Mouse (Mus musculus): ENCODE results near the gene Rnf183. TPM values are rescaled to one million over a fixed set of nuclear protein-coding genes. Genes with fewer than 3 reads are reported as not detected.
A peak's percentile ranks its signal among the peaks of the same experiment; 100 is the strongest.

Rnf183 gene
- polyA plus RNA-seq, 1 experiment, result 0.84 TPM

- Histone ChIP-seq H3K36me3 (ENCODE audit: control insufficient read depth, insufficient read depth) (no peaks in the 10 kb centered on the region), H3ac (ENCODE audit: control insufficient read depth, insufficient read length, low read depth) (no peak overlapping the region), H3K79me2 (ENCODE audit: control insufficient read depth, insufficient read depth) (no peaks in the 10 kb centered on the region), H3K79me3 (ENCODE audit: low read depth) (no peaks in the 10 kb centered on the region), H3K27me3 (ENCODE audit: control insufficient read depth, insufficient read depth, insufficient read length) (no peaks in the 10 kb centered on the region), H3K4me3 (ENCODE audit: insufficient read depth, poor library complexity, severe bottlenecking) (no peak overlapping the region)
- no peak for TF ChIP-seq MYOG (IDR thresholded peaks at IDR 0.05; ENCODE audit: control insufficient read depth, extremely low read depth, insufficient read length)
Measured at GRCm38 (mm10) chr4:62460348-62460747, 25.3 kb upstream of the Rnf183 start.

DNA sequence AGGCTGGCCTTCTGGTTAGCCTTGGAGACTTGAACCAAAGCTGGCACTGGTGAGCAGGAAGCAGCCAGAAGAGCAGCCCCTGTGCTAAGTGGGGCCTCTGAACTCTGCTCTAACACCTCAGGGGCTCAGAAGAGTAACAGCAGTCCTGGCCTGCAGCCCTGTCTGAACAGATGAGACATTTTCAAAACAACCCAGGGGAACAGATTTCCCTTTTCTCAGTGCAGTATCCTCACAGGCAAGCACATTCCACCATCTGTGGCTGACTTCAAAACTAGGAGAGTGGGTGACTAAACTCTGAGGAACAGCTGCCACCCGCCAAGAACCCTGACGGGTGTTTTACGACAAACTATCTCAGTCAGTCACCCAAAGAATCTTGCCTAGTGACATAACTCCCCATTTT, 24.0 kb upstream of the Rnf183 start:
- Histone ChIP-seq H3K36me3 (ENCODE audit: control insufficient read depth, insufficient read depth) (no peaks in the 10 kb centered on the region), H3ac (ENCODE audit: control insufficient read depth, insufficient read length, low read depth) (no peak overlapping the region), H3K27me3 (ENCODE audit: control insufficient read depth, insufficient read depth, insufficient read length) (no peaks in the 10 kb centered on the region), H3K79me2 (ENCODE audit: control insufficient read depth, insufficient read depth) (no peaks in the 10 kb centered on the region), H3K4me3 (ENCODE audit: insufficient read depth, poor library complexity, severe bottlenecking) (no peak overlapping the region), H3K79me3 (ENCODE audit: low read depth) (no peaks in the 10 kb centered on the region)
- TF ChIP-seq MYOD1 (IDR thresholded peaks at IDR 0.05; ENCODE audit: control insufficient read depth, insufficient read length, low read depth) (peak; percentile 74), CTCF (IDR thresholded peaks at IDR 0.05; ENCODE audit: control insufficient read depth, insufficient read depth, insufficient read length) (no peak)

DNA sequence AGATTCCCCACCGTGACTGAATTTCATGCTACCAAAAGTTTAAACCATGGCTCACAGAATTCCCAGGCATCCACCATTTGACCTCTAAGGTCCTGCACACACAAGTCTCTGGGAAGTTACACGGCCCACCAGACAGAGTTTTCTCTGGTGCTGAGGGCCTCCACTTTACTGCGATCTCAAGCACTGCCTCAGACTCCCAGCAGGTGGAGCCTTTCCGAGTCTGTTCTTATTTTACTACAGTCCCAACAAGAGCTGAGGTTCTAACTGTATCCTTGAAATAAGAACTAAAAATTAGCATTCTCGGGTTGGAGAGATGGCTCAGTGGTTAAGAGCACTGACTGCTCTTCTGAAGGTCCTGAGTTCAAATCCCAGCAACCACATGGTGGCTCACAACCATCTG, 19.9 kb upstream of the Rnf183 start:
- H3K27me3 ChIP-seq (ENCODE audit: control insufficient read depth, insufficient read depth, insufficient read length), result no peaks in the 10 kb centered on the region
- H3K79me3 ChIP-seq (ENCODE audit: low read depth), result no peaks in the 10 kb centered on the region
- peak; percentile 11 for TF ChIP-seq CTCF (IDR thresholded peaks at IDR 0.05; ENCODE audit: control insufficient read depth, insufficient read depth, insufficient read length)
- no peak for TF ChIP-seq FOSL1 (IDR thresholded peaks at IDR 0.05; ENCODE audit: insufficient read depth, low read length, poor library complexity, severe bottlenecking)
- no peaks in the 10 kb centered on the region for H3K36me3 ChIP-seq (ENCODE audit: control insufficient read depth, insufficient read depth)
- no peak overlapping the region for H3ac ChIP-seq (ENCODE audit: control insufficient read depth, insufficient read length, low read depth)
- H3K4me3 ChIP-seq (ENCODE audit: insufficient read depth, poor library complexity, severe bottlenecking), result no peak overlapping the region
- no peaks in the 10 kb centered on the region for H3K79me2 ChIP-seq (ENCODE audit: control insufficient read depth, insufficient read depth)

DNA sequence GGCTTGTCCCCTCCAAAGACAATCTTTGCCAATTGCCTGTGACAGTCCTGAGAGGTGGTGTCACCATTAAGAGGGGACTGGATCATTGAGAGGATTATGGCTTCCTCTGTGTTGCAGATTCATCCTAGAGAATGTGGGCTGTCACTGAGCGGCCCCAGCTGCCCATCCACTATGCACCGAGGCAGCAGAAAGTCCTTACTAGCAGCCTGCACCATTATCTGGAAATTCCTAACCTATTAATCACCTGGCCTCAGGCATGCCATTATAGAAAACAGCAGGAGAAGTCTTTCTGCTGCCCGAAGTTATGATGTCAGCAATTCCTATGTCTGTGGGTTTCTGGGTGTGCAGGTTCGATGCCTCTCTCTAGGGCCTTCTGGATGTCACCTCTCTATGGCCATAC, 5.9 kb upstream of the Rnf183 start:
- Histone ChIP-seq H3K79me3 (ENCODE audit: low read depth) (no peaks in the 10 kb centered on the region), H3ac (ENCODE audit: control insufficient read depth, insufficient read length, low read depth) (no peak overlapping the region), H3K4me3 (ENCODE audit: insufficient read depth, poor library complexity, severe bottlenecking) (no peak overlapping the region), H3K36me3 (ENCODE audit: control insufficient read depth, insufficient read depth) (no peaks in the 10 kb centered on the region), H3K79me2 (ENCODE audit: control insufficient read depth, insufficient read depth) (no peaks in the 10 kb centered on the region), H3K27me3 (ENCODE audit: control insufficient read depth, insufficient read depth, insufficient read length) (no peaks in the 10 kb centered on the region)
- TF ChIP-seq MYOD1 (IDR thresholded peaks at IDR 0.05; ENCODE audit: control insufficient read depth, insufficient read length, low read depth) (no peak), CEBPB (IDR thresholded peaks at IDR 0.05; ENCODE audit: low read depth) (no peak), MYOG (IDR thresholded peaks at IDR 0.05; ENCODE audit: control insufficient read depth, extremely low read depth, insufficient read length) (no peak), CTCF (IDR thresholded peaks at IDR 0.05; ENCODE audit: control insufficient read depth, insufficient read depth, insufficient read length) (no peak), USF1 (IDR thresholded peaks at IDR 0.05; ENCODE audit: low read depth) (no peak), MAX (IDR thresholded peaks at IDR 0.05) (no peak), FOSL1 (IDR thresholded peaks at IDR 0.05; ENCODE audit: insufficient read depth, low read length, poor library complexity, severe bottlenecking) (no peak)

DNA sequence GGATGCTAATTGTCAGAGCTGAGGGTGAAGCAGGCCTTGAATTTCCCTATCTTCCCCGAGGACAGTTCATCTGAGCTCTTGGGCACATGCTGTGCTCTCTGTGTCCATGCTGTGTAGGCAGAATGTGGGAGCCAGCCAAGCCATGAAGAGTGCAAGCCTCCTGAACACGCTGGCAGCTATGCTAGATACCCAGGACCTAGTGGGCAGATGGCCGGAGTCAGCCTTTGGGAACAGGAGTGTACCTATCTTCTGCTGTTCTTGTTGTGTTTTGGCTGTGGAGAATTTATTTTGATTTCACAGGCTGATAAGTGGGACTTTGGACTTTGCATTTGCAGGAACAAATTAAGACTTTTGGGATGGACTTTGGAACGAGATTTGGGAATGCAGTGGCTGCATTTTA, 5.5 kb upstream of the Rnf183 start:
- Histone ChIP-seq H3K79me3 (ENCODE audit: low read depth) (no peaks in the 10 kb centered on the region), H3K27me3 (ENCODE audit: control insufficient read depth, insufficient read depth, insufficient read length) (no peaks in the 10 kb centered on the region), H3ac (ENCODE audit: control insufficient read depth, insufficient read length, low read depth) (no peak overlapping the region), H3K36me3 (ENCODE audit: control insufficient read depth, insufficient read depth) (no peaks in the 10 kb centered on the region), H3K4me3 (ENCODE audit: insufficient read depth, poor library complexity, severe bottlenecking) (no peak overlapping the region), H3K79me2 (ENCODE audit: control insufficient read depth, insufficient read depth) (no peaks in the 10 kb centered on the region)
- TF ChIP-seq FOSL1 (IDR thresholded peaks at IDR 0.05; ENCODE audit: insufficient read depth, low read length, poor library complexity, severe bottlenecking) (no peak), MYOG (IDR thresholded peaks at IDR 0.05; ENCODE audit: control insufficient read depth, extremely low read depth, insufficient read length) (no peak), MAX (IDR thresholded peaks at IDR 0.05) (no peak), CTCF (IDR thresholded peaks at IDR 0.05; ENCODE audit: control insufficient read depth, insufficient read depth, insufficient read length) (no peak), MYOD1 (IDR thresholded peaks at IDR 0.05; ENCODE audit: control insufficient read depth, insufficient read length, low read depth) (no peak), CEBPB (IDR thresholded peaks at IDR 0.05; ENCODE audit: low read depth) (no peak), USF1 (IDR thresholded peaks at IDR 0.05; ENCODE audit: low read depth) (no peak)

DNA sequence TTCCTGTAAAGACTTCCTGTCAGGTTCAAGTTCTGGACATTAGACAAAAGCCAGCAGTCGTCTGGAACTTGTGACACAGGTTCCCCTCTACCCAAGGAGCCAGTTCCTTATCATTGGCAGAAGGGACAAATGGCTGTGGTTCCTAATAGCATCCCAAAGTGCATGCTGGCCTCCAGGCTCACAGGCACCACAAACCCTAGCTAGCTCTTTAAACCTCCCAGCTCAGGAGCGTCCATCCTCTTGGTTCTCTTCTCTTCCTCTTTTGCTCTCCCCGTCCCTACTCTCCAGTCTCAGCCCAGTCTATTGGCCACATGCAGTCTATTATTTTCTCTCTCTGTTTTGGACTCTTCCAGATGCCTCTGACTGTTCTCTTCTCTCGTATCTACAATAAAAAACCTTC, 4.7 kb upstream of the Rnf183 start:
- Histone ChIP-seq H3K79me2 (ENCODE audit: control insufficient read depth, insufficient read depth) (no peaks in the 10 kb centered on the region), H3K36me3 (ENCODE audit: control insufficient read depth, insufficient read depth) (no peaks in the 10 kb centered on the region), H3K4me3 (ENCODE audit: insufficient read depth, poor library complexity, severe bottlenecking) (no peak overlapping the region), H3K27me3 (ENCODE audit: control insufficient read depth, insufficient read depth, insufficient read length) (no peaks in the 10 kb centered on the region), H3ac (ENCODE audit: control insufficient read depth, insufficient read length, low read depth) (no peak overlapping the region), H3K79me3 (ENCODE audit: low read depth) (no peaks in the 10 kb centered on the region)
- no peak for TF ChIP-seq MAX (IDR thresholded peaks at IDR 0.05)
- no peak for TF ChIP-seq MYOD1 (IDR thresholded peaks at IDR 0.05; ENCODE audit: control insufficient read depth, insufficient read length, low read depth)
- TF ChIP-seq USF1 (IDR thresholded peaks at IDR 0.05; ENCODE audit: low read depth), result no peak
- TF ChIP-seq CEBPB (IDR thresholded peaks at IDR 0.05; ENCODE audit: low read depth), result no peak
- TF ChIP-seq CTCF (IDR thresholded peaks at IDR 0.05; ENCODE audit: control insufficient read depth, insufficient read depth, insufficient read length), result no peak
- no peak for TF ChIP-seq FOSL1 (IDR thresholded peaks at IDR 0.05; ENCODE audit: insufficient read depth, low read length, poor library complexity, severe bottlenecking)

All from C2C12 (cell line).